Mouse (Mus musculus) T-cell, adult 2 months (primary cell): ENCODE results near the gene Kcnj12.

Experiments used
- DNase-seq: peaks from one replicate; pipeline ENCODE4 v3.0.0; 2022; ENCODE audit warnings: low spot score

Kcnj12 gene

GRCm38 (mm10) chr11:61025594-61025993, 3.2 kb downstream of the Kcnj12 start:
- DNase-seq: no peak

- DNase-seq: no peak
Observed at GRCm38 (mm10) chr11:61026381-61026780, 4.0 kb downstream of the Kcnj12 start.

- DNase-seq: no peak
Observed at GRCm38 (mm10) chr11:61027160-61027559, 4.8 kb downstream of the Kcnj12 start.

GRCm38 (mm10) chr11:61028211-61028950, 6.0 kb downstream of the Kcnj12 start:
- no peak for DNase-seq

GRCm38 (mm10) chr11:61029116-61029740, 6.9 kb downstream of the Kcnj12 start:
- DNase-seq: no peak

- peak; percentile 25 for DNase-seq
Observed at GRCm38 (mm10) chr11:61029864-61030595, 7.7 kb downstream of the Kcnj12 start.

GRCm38 (mm10) chr11:61031137-61031536, 8.8 kb downstream of the Kcnj12 start:
- DNase-seq: no peak

- DNase-seq: no peak
Observed at GRCm38 (mm10) chr11:61031658-61032445, 9.5 kb downstream of the Kcnj12 start.

GRCm38 (mm10) chr11:61032481-61032880, 10.1 kb downstream of the Kcnj12 start:
- DNase-seq: no peak

- no peak for DNase-seq
Observed at GRCm38 (mm10) chr11:61033160-61033559, 10.8 kb downstream of the Kcnj12 start.

- DNase-seq: no peak
Observed at GRCm38 (mm10) chr11:61036639-61037038, 14.3 kb downstream of the Kcnj12 start.

GRCm38 (mm10) chr11:61038277-61038782, 16.0 kb downstream of the Kcnj12 start:
- DNase-seq: no peak

- DNase-seq: no peak
Observed at GRCm38 (mm10) chr11:61040856-61041652, 18.7 kb downstream of the Kcnj12 start.

- no peak for DNase-seq
Observed at GRCm38 (mm10) chr11:61042593-61042992, 20.2 kb downstream of the Kcnj12 start.

GRCm38 (mm10) chr11:61043055-61043992, 21.0 kb downstream of the Kcnj12 start:
- no peak for DNase-seq

GRCm38 (mm10) chr11:61044741-61045140, 22.4 kb downstream of the Kcnj12 start:
- DNase-seq: no peak

- DNase-seq: no peak
Observed at GRCm38 (mm10) chr11:61047441-61047840, 25.1 kb downstream of the Kcnj12 start.

GRCm38 (mm10) chr11:61051151-61051550, 28.8 kb downstream of the Kcnj12 start:
- DNase-seq: no peak

- no peak for DNase-seq
Observed at GRCm38 (mm10) chr11:61056871-61057270, 34.5 kb downstream of the Kcnj12 start.
